Mouse (Mus musculus): Measurements from ENCODE around the gene Rnf220.

- TF ChIP-seq POLR2A (IDR thresholded peaks at IDR 0.05; ENCODE audit: borderline replicate concordance, low read depth, low read length) (no peak), CTCF (IDR thresholded peaks at IDR 0.05; ENCODE audit: low read depth, low read length) (no peak)
Measured at GRCm38 (mm10) chr4:117409144-117410048, 87.5 kb downstream of the Rnf220 start.
